Mouse (Mus musculus): ENCODE measurements around the gene Usp44.

The Usp44 gene

GRCm38 (mm10) chr10:93855126-93855525, 23.8 kb downstream of the Usp44 start:
- DNase-seq = no peak

GRCm38 (mm10) chr10:93856095-93856494, 24.7 kb downstream of the Usp44 start:
- no peak for DNase-seq

DNA sequence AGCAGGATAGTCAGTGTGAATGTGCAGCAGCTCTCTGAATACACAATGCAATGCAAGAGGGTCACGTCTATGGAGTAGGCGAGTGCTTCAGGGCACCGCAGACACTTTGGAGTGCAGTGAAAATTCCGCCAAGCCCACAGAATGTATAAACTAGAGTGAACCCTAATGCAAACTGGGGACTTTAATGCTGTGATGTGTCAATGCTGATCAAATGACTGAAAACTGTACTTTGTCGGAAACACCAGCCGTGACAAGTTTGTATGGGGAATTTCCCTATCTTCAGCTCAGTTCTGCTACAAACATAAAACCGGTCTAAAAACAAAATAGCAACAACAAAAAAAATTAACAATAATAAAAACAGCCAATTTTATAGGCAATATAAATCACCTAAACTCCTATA, 37.0 kb downstream of the Usp44 start:
- DNase-seq = no peak

GRCm38 (mm10) chr10:93868886-93869285, 37.5 kb downstream of the Usp44 start:
- DNase-seq = no peak

- DNase-seq = no peak
These were observed 45.4 kb downstream of the Usp44 start for GRCm38 (mm10) chr10:93876772-93877171.

DNA sequence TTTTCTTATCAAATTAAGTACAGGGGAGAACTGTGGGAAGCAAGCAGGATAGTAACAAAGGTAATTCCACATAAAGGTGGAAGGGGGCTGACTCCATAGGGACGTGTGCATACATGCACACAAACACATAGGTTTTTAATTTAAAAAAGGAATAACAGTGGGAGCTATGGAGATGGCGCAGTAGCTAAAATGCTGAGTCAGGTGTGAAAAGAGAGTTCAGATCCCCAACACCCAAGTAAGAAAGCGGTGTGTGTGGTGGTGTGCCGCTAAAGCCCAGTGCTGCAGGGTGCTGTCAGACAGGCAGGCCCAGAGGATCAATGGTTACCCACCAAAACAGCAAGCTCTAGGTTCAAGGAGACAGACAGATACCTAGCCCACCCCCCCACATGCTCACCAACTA, 47.4 kb downstream of the Usp44 start:
- DNase-seq = no peak

DNA sequence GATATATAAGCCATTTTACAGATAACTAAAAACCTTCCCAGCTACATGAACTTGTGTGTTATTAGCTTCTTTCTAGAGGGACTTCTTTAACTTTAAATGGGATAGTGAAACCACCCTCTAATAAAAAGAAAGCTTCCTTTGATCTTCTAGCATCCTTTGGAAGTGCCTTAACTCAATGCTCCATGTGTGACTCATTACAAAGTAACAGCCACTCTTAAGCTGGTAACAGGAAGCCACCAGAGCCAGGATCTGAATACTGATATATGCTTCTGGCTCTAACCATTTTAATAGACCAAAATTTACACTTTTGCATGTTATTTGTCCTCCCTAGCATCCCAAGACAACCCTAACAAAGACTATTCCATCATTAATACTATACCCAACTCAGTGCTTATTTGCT, 50.6 kb downstream of the Usp44 start:
- no peak for DNase-seq

DNA sequence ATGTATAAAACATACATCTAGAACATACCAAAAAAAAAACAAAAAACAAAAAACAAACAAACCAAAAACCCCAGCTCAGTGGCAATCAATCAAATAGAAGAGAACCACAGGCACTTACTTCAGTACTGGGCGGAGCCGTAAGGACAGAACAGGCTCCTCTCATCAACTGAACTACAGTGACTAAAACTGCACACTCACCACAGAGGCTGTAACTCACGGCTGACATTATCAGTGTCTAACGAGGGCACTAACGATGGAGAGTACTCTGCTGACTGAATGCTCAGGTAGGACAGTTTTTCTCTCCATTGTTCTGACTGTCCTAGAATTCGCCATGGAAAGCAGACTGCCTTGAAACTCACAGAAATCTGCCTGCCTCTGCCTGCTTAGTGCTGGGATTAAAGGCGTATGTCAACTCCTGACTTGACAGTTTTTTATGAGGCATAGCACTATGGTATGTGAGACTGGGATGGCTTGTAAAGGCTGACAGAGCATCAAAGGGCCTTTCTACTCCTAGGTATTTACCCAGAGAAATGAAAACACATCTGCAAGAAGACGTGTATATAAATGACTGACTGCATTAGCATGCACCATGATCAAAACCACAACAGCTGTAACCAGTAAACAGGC, 51.5 kb downstream of the Usp44 start:
- DNase-seq = no peak

DNA sequence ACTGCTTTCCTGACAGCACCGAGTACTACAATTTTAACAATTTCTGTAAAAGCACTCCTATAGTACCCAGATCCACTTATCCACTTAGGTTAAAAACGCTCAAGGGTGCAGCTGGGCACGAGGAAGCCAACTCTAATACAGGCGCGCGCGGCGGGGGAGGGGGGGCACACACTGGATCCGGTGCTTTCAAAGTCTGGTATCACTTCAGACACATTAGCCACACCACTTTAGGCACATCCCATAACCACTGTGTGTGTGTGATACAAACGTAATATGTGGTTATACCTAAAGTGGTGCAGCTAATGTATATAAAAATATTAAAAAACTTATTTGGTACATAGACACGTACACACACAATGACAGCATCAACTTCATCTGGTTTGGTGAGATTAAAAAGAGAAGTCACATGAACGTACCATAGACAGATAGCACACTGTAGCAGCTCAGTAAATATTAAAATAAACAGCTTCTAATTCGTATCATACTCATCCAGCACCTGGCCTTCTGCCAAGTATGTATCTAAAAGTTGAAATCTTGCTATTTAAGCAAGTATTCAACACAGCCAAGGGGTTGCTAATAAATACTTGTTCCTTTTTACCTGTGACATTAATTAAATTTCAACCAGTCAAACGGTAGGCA, 54.6 kb downstream of the Usp44 start:
- DNase-seq = no peak

DNA sequence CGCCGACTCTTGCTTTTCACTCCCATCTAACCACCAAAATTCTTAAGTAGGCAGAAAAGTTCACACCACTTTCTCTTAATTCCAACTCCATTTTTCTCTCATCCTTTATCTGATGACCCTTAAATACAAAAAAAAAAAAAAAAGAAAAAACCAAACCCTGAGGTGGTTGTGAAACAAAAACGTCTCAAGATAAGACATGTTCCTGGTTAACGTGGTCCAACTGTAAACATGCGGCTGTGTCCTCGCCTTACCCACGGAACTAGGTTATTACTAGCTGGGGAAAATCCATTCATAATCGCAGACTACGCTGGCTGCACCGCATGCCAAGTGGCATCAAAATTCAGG, 57.2 kb downstream of the Usp44 start:
- no peak for DNase-seq

GRCm38 (mm10) chr10:93888935-93889578, 57.7 kb downstream of the Usp44 start:
- DNase-seq = peak in 1 of 2 experiments; percentile 60

DNA sequence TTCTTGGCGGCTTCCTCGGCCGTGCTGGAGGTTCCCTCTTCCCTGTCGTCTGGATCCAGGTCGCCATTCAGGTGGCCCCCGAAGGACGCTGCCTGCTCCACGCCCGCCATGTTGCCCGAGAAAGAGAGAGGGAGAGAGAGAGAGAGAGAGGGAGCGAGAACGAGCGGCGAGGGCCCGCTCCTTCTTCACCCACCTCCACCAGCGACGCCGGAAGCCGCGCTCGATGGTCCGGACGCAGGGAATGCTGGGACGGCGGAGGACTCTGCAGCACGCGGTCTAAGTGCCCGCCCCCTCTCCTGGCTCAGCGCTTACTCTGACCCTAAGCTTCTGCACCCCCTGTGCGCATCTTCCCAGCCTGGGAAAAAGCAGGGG, 58.2 kb downstream of the Usp44 start:
- peak; percentile 90 to 91 for DNase-seq

DNA sequence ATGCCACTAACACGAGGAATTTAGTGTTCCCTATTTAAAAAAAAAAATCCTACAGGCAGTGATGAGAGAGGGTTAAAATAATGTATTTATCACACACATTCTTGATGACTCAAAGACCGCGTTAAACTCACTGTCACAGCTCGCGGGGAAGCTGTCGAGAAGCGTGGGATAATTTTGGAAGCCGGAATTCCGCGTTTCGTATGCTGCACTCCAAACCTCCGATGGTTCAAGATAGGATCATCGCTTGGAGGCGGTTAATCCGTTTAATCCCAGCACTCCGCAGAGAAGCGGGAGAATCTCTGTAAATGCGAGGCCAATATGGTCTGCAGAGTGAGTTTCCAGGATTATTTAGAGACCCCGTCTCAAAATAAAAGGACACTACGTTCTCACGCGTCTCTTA, 58.6 kb downstream of the Usp44 start:
- DNase-seq = no peak

DNA sequence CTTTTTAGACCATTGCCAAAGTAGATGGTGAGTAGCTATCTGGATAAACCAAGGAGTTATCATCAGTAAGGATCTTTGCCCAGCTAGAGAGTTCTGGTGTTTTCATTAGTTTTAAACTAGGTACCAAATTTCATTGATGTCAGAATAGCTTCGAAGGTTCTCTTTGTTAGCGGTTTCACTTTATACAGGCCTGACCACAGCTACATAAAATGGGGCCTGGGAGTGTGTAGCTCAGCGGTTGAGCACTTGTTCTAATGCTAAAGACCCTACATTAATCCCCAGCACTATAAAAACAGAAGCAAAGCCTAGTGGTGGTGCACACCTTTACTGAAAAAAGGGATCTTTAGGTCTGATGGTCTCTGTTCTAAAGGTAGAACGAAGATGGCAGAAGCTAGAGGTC, 59.2 kb downstream of the Usp44 start:
- no peak for DNase-seq

DNA sequence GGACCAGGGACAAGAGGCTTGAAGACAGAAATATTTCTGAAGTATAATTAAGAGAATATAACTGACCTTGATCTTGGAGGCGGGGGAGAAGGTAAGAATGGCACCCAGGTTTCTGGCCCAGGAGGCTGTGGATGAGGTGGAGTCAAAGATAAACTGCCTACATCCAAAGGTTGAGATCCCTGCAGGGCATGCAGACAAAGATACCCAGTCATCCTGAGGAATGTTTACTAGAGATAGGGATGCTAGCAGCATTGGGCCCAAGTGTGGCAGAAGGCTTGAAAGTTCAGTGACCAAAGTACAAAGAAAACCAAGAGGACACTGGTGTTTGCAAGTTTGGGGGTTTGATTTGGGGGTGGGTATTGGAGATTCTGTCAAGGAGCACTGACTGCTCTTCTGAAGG, 59.7 kb downstream of the Usp44 start:
- no peak for DNase-seq

DNA sequence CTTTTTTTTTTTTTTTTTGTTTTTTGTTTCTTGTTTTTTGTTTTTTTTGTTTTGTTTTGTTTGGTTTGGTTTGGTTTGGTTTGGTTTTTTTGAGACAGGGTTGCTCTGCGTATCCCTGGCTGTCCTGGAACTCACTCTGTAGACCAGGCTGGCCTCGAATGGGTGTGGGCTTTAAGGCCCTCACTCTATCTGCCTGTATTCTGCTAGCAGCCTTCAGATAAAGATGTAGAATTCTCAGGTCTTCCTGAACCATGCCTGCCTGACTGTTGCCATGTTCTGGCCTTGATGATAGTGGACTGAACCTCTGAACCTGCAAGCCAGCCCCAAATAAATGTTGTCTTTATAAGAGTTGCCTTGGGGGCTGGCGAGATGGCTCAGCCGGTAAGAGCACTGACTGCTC, 61.2 kb downstream of the Usp44 start:
- DNase-seq = no peak

DNA sequence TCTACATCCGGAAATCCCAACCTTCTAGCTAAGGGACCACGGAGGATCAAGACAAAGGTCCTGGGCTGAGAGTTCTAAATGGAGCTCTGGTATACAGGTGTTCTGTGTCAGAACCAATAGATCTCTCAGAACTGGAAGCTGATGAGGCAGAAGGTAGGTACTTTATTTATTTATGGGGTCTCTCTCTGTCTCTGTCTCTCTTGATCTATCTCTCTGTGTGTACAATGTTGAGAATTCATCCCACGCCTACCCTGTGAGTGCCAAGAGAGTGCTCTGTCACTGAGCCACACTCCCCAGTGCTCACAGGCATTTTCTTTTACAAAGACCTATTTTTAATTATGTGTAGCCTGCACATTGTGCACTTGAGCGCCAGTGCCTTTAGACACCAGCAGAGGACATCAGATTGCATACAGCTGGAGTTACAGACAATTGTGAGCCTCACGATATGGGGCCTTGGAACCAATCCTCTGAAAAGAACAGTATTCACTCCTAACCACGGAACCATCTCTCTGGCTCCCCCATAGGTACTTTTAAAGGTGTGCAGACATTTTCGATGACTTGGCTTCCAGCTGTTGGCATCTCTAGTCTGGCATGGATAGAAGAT, 65.8 kb downstream of the Usp44 start, which contains the start of gene Metap2:
TSS of gene Metap2 (minus strand) at position 51 of the 604 bp plus-strand sequence.
- DNase-seq = no peak

- no peak for DNase-seq
These were observed 67.9 kb downstream of the Usp44 start for GRCm38 (mm10) chr10:93899303-93899702.

- no peak for DNase-seq
These were observed 68.6 kb downstream of the Usp44 start for GRCm38 (mm10) chr10:93899907-93900306.

DNA sequence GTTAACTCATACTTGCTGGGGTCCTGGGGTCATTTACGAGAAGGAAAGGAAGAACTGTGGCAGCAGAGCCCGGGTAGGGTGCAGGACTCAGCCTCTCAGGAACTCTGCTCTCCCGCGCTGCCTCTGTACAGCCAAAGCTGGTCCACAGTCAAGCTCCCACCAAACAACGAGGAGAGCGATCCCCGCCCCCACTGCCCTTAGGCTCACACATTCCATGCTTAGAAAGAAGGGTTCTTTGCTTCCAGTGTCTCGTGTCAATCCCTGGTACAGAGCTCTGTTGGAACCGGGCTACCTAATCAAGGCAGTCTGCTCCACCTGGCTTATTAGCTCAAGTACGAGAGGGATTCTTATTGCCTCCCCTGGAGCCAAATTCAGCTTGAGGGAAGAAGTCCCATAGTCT, 76.0 kb downstream of the Usp44 start:
- no peak for DNase-seq
